Mouse (Mus musculus): ENCODE data around the gene Srsf10. TPM values are rescaled to one million over a fixed set of nuclear protein-coding genes. Genes with fewer than 3 reads are reported as not detected.
A peak's percentile ranks its signal among the peaks of the same experiment; 100 is the strongest.

The Srsf10 gene
- polyA plus RNA-seq (2015; fragmentation: Nextera tagmentation; extraction: Ambion mirVana) = 83.7 and 88.1 TPM in 2 replicates

- Histone ChIP-seq H3K9me3 (ENCODE audit: control insufficient read depth, low read length) (no peaks in the 10 kb centered on the region), H3K9ac (ENCODE audit: low read length) (peak within 1 kb of the TSS; percentile 89), H3K4me2 (replicated peaks; ENCODE audit: low read depth) (peak within 1 kb of the TSS; percentile 86), H3K27ac (replicated peaks) (peak within 1 kb of the TSS; percentile 98), H3K27me3 (ENCODE audit: control insufficient read depth, insufficient read depth, low read length) (no peaks in the 10 kb centered on the region), H3K4me1 (replicated peaks; ENCODE audit: control insufficient read depth, insufficient read depth) (no peaks in the 10 kb centered on the region; the same call in 1 of the 2 replicates), H3K36me3 (ENCODE audit: control insufficient read depth, insufficient read depth, low read length) (no peaks in the 10 kb centered on the region), H3K4me3 (ENCODE audit: low read depth, low read length) (peak within 1 kb of the TSS; percentile 89)
- DNase-seq (ENCODE audit: low spot score) = peak; percentile 98
- 0% methylated on average over 41 of the region's 67 CpGs for WGBS
- peak; percentile 97 for ATAC-seq (ENCODE audit: low FRiP score, low TSS enrichment)
- peak; percentile 98 for TF ChIP-seq EP300 (optimal IDR thresholded peaks at IDR 0.05)
- no peak for TF ChIP-seq CTCF (IDR thresholded peaks at IDR 0.05; ENCODE audit: low read depth)
Measured at GRCm38 (mm10) chr4:135855536-135856222, at the start of gene Srsf10. TSS of gene Srsf10 (plus strand) at chr4:135855747.

GRCm38 (mm10) chr4:135814896-135815295, 40.7 kb upstream of the Srsf10 start:
- Histone ChIP-seq H3K4me2 (replicated peaks; ENCODE audit: low read depth) (no peak overlapping the region), H3K4me3 (ENCODE audit: low read depth, low read length) (no peak overlapping the region), H3K27me3 (ENCODE audit: control insufficient read depth, insufficient read depth, low read length) (no peaks in the 10 kb centered on the region), H3K9ac (ENCODE audit: low read length) (no peak overlapping the region), H3K9me3 (ENCODE audit: control insufficient read depth, low read length) (no peaks in the 10 kb centered on the region), H3K27ac (replicated peaks) (no peak overlapping the region), H3K4me1 (replicated peaks; ENCODE audit: control insufficient read depth, insufficient read depth) (no peaks in the 10 kb centered on the region), H3K36me3 (ENCODE audit: control insufficient read depth, insufficient read depth, low read length) (no peaks in the 10 kb centered on the region)
- no peak for DNase-seq (ENCODE audit: low spot score)
- no peak for ATAC-seq (ENCODE audit: low FRiP score, low TSS enrichment)
- TF ChIP-seq CTCF (IDR thresholded peaks at IDR 0.05; ENCODE audit: low read depth) (no peak), EP300 (optimal IDR thresholded peaks at IDR 0.05) (no peak)
- WGBS = 66% methylated on average over 7 of the region's 7 CpGs

- TF ChIP-seq CTCF (IDR thresholded peaks at IDR 0.05; ENCODE audit: low read depth) (peak; percentile 81), EP300 (optimal IDR thresholded peaks at IDR 0.05) (no peak)
- no peak overlapping the region for H3K27ac ChIP-seq (replicated peaks)
- H3K9ac ChIP-seq (ENCODE audit: low read length) = no peak overlapping the region
- no peaks in the 10 kb centered on the region for H3K9me3 ChIP-seq (ENCODE audit: control insufficient read depth, low read length)
- 32% methylated on average over 12 of the region's 12 CpGs for WGBS
- no peaks in the 10 kb centered on the region for H3K27me3 ChIP-seq (ENCODE audit: control insufficient read depth, insufficient read depth, low read length)
- H3K4me2 ChIP-seq (replicated peaks; ENCODE audit: low read depth) = no peak overlapping the region
- peak; percentile 65 for DNase-seq (ENCODE audit: low spot score)
- no peak overlapping the region for H3K4me3 ChIP-seq (ENCODE audit: low read depth, low read length)
- no peaks in the 10 kb centered on the region for H3K36me3 ChIP-seq (ENCODE audit: control insufficient read depth, insufficient read depth, low read length)
- ATAC-seq (ENCODE audit: low FRiP score, low TSS enrichment) = no peak
- H3K4me1 ChIP-seq (replicated peaks; ENCODE audit: control insufficient read depth, insufficient read depth) = no peaks in the 10 kb centered on the region
Measured at GRCm38 (mm10) chr4:135816905-135817622, 38.5 kb upstream of the Srsf10 start.

GRCm38 (mm10) chr4:135818366-135818765, 37.2 kb upstream of the Srsf10 start:
- DNase-seq (ENCODE audit: low spot score) = no peak
- no peaks in the 10 kb centered on the region for H3K4me1 ChIP-seq (replicated peaks; ENCODE audit: control insufficient read depth, insufficient read depth)
- no peak overlapping the region for H3K9ac ChIP-seq (ENCODE audit: low read length)
- H3K4me3 ChIP-seq (ENCODE audit: low read depth, low read length) = no peak overlapping the region
- no peak overlapping the region for H3K4me2 ChIP-seq (replicated peaks; ENCODE audit: low read depth)
- 76% methylated on average over 3 of the region's 3 CpGs for WGBS
- TF ChIP-seq EP300 (optimal IDR thresholded peaks at IDR 0.05) (no peak), CTCF (IDR thresholded peaks at IDR 0.05; ENCODE audit: low read depth) (no peak)
- no peaks in the 10 kb centered on the region for H3K9me3 ChIP-seq (ENCODE audit: control insufficient read depth, low read length)
- no peak for ATAC-seq (ENCODE audit: low FRiP score, low TSS enrichment)
- no peak overlapping the region for H3K27ac ChIP-seq (replicated peaks)
- no peaks in the 10 kb centered on the region for H3K27me3 ChIP-seq (ENCODE audit: control insufficient read depth, insufficient read depth, low read length)
- H3K36me3 ChIP-seq (ENCODE audit: control insufficient read depth, insufficient read depth, low read length) = no peaks in the 10 kb centered on the region

- DNase-seq (ENCODE audit: low spot score) (no peak), ATAC-seq (ENCODE audit: low FRiP score, low TSS enrichment) (peak; percentile 36; the same call in 1 of the 2 replicates)
- Histone ChIP-seq H3K4me2 (replicated peaks; ENCODE audit: low read depth) (no peak overlapping the region), H3K27me3 (ENCODE audit: control insufficient read depth, insufficient read depth, low read length) (no peaks in the 10 kb centered on the region), H3K27ac (replicated peaks) (peak overlapping the region; percentile 36; the same call in 1 of the 2 replicates), H3K4me3 (ENCODE audit: low read depth, low read length) (no peak overlapping the region), H3K36me3 (ENCODE audit: control insufficient read depth, insufficient read depth, low read length) (no peaks in the 10 kb centered on the region), H3K4me1 (replicated peaks; ENCODE audit: control insufficient read depth, insufficient read depth) (no peaks in the 10 kb centered on the region), H3K9ac (ENCODE audit: low read length) (no peak overlapping the region), H3K9me3 (ENCODE audit: control insufficient read depth, low read length) (no peaks in the 10 kb centered on the region)
- TF ChIP-seq EP300 (optimal IDR thresholded peaks at IDR 0.05) (no peak), CTCF (IDR thresholded peaks at IDR 0.05; ENCODE audit: low read depth) (no peak)
- 43% methylated on average over 17 of the region's 17 CpGs for WGBS
Measured at GRCm38 (mm10) chr4:135819826-135820526, 35.6 kb upstream of the Srsf10 start.

Data from stomach, postnatal 0 days (tissue).